Mouse (Mus musculus) brain, adult 2 months (tissue): ENCODE results near the gene Nomo1.

Experiments
- DNase-seq: peaks from one replicate; pipeline ENCODE4 v3.0.0; 2011; ENCODE audit warnings: low read depth, low spot score

Nomo1 gene

DNA sequence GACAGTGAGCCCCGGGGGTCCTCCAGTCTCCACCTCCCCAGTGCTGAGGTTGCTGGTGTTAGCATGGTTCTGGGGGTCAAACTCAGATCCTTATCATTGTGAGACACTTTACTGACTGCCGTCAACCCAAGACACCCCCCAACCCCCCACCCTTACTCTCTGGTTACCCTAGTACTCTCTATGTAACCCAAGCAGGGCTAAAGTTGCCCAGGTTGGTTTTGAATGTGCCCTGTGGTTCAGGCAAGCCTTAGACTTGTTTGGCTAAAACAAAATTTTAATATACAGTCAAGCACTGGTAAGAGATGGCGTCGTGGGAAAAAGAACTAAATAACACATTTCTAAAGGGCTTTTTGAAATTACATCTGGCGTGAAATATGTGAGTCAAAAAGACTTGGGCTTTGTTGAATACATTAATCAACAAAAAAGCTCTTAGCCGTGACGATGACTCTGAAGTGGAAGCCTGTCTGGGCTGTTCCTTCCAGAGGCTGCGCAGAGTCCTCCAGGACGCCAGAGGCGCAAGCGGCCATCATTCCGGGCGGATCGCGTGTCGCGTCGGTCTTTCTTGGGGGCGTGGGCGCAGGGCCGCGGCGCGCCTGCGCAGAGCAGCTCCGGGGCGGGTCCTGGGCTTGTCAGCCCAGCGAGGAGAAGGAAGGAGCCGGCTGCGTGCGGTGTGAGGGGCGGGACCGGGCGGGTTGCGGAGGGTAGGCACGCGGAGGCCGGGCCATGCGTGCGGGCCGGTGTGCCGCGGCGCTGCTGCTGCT, at the start of gene Nomo1:
TSS of gene Nomo1 (plus strand) at position 590 of the 761 bp plus-strand sequence.
- peak; percentile 98 for DNase-seq

DNA sequence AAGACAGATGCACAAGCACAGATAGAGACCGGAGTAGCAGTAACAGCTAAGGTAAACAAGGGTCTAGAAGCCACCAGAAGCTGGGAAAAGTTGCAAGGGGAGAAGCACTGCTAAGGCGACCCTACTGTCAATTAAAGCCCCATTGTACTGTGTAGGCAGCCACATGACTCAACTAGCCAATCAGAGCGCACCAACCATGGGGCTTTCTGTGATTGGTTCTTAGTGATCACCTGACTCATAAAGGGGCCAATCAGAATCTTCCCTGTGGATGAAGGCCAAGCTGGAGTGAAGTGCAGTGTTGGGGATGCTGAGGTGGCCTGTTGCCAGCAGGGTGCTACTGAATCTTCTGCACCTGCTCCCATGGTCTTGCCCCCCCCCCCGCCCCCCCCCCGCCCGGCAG, 46.6 kb upstream of the Nomo1 start:
- DNase-seq, result no peak

DNA sequence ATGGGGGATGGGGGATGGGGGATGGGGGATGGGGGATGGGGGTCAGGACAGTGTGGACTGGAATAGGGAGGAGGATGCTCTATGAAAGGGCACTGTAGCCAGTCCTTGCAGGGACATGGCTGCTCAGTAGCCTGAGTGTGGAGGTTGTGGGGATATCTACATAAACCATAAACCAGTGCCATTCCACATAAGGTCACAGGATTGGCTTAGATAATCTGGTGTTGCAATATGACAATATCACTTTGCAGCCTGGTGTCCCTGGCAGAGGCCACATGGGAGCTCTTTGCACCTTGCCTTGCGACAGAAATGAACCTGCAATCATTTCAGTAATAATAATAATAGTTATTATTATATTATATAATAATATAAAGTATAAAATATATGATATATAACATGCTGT, 45.2 kb upstream of the Nomo1 start:
- DNase-seq, result no peak

DNA sequence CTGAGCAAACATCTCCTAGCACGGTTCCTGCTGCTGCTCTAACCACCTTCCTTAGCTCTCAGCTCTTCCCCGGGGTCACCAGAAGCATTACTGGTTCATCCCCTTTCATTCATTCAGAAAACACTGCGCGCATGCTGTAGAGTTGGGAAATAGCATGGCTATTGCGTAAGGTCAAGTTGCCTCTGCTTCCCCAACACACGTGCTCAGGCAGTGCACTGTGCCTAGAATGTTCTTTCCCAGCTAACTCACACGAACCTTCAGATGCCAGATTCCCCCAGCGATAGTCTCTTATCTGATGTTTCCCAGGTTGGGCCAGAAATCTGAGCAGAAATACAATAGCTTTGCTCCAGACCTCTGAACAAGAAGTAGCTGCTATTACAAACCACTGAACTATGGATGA, 41.0 kb upstream of the Nomo1 start:
- DNase-seq, result no peak

DNA sequence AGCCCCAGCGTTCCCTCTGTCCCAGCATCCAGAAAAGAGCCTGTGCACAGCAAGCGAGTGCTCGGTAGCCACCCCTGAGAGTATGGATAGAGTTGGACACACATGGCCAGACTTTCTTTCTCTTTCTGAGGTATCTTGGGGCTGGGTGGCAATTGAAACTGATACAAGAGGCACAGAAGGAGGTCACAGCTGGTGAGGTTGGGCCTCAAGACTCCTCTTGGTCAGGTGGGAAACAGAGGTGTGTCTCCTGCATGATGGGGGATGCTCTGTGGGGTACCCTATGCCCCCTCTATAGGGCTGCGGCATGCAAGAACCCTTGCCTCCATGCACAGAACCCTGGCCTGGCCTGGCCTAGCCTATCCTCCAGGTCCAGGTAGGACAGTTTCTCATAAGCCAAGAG, 32.9 kb upstream of the Nomo1 start:
- no peak for DNase-seq

DNA sequence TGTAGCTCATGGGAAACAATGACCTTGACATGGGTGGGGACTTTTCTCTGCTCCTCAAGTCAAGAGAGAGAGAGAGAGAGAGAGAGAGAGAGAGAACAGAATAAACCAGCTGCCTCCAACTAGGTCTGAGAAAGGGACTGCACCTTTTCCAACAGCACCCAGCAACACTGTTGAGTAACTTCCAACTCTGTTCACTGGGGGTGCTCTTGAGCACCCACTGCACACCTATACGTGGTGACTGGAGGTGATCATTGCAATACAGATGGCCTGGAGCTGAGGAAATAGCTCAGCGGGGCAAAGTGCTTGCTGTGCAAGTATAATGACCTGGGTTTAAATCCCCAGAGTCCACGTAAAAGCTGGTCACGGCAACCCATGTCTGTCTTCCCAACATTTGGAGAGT, 30.8 kb upstream of the Nomo1 start:
- no peak for DNase-seq

DNA sequence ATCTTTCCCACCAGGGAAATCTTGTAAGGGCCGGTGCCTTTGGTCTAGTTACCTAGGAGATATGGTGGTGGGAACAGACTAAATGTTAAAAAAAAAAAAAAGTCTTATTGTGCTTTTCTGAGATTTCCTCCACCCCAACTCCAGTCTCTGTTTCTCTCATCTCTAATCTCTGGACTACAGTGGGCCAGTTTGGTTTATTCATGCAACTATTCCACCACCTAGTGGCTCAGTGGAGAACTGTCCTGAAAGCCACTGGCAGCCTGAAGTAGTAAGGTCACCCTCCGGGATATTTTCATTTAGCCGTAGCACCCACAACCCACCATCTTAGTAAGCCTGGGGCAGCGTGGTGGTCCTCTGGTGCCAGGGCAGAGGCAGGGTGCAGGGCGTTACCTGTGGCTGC, 23.9 kb upstream of the Nomo1 start:
- DNase-seq, result peak; percentile 88

DNA sequence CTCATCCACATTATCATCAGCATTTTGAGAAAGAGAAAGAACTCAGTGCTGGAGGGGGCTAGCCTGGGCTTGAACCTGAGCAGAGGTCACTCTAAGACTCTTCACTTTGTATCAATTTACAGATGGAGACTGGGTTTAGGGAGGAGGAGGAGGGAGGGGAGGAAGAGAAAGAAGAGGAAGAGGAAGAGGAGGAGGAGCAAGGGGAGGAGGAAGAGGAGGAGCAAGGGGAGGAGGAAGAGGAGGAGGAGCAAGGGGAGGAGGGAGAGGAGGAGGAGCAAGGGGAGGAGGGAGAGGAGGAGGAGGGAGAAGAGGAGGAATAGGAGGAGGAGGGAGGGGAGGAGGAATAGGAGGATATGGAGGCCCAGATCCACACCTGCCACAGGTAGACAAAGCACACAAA, 21.4 kb upstream of the Nomo1 start:
- DNase-seq, result no peak

DNA sequence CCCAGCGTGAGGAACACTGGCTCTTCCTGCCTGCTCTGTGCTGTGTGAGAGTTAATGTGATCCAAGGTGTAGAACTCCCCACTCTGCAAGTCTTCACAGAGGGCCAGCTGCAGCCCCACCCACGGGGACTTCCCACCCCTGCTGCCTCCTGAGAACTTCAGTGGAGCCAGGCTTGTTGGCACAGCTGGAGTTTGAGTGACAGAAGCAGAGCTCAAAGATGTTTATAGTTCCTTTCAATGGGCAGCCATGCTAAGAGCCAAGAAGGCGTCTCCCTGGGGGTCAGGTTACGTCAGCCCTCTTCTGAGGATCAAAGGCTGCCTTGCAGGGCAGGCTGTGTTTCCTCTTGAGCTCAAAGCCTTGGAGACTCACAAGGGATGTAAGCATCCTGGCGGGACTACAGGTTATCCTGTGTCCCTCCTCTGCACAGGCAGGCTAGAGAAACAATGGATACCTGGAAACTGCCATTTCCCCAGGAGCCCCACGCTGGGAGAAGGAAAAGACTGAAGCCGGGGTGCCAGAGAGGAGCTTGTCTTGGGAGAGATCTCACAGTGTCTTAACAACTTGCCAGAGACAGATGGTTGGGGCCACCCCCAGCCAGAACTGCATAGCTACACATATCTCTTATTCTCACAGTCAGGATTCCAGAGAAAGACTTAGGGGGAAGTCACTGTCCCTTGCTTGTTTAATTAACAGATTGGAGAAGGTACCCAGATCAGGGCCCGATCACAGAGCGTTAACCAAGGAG, 20.1 kb upstream of the Nomo1 start:
- peak; percentile 61 for DNase-seq

DNA sequence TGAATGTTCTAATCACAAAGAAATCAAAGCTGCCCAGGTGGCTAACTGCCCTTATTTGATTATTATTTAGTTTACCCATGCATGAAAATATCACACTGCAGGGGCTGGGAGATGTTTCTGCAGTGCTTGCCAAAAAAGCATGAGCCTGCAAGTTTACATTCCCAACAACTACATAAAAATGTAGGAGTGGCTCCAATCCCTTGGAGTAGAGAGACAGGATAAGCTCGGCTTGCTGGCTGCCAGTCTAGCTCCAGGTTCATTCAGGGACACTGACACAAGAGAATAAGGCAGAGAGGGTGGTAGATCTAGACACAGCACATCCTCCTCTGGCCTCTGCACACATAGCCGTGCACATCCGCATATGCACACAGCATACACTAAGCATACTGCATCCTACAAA, 13.9 kb upstream of the Nomo1 start:
- DNase-seq, result peak; percentile 51

DNA sequence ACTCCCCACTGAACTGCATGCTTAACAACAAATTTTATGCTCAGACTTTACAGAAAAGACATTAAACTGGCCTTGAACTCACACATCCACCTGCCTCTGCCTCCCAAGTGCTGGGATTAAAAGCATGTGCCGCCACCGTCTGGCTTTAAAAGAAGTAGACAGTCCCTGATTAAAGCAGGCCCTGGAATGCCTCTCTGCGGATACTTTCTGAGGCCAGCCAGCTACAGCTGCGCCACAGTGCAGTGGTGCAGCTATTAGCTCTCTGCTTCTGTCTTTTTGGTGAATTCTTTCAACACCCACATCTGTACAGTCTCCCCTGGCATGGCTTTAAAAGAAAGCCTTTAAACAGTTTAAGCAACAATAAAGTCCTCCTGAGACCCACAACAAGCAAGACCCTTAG, 11.5 kb upstream of the Nomo1 start:
- DNase-seq, result no peak

DNA sequence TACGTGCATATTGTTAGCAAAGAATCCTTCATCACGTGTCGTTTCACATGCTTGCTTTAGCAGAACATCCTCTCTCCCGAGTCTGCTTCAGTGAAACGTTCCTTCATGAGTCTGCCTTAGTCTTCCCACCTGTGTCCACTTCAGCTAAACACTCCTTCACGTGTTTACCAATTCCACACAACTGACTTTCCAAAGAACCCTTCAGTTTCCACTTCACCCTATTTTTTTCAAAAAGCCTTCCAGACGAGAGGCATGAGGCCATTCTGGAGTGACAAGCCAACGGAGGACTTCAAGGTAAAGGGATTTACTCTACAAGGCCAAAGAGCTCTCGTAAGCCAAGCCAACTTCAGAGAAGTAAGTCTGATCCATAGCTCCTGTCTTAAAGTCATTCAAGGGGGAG, 8.1 kb upstream of the Nomo1 start:
- DNase-seq, result no peak

DNA sequence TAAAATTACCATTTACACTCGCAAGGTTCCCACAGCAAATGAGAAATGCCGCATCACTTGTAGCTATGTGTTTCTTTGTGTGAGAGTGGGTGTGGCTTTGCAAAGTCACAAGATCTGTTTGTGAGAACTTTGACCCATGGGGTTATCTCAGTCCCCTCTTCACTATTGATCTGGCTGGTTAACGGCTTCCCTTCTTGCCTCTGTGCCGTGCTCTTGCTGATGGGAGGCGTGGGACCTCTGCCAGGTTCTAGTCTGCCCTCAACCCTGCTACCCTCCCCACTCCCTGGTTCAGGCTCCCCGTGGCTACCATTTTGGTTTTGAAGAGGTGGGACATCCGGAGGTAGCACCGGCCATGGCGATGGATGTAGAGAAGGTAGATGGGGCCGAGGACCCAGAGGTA, 4.8 kb upstream of the Nomo1 start:
- no peak for DNase-seq

DNA sequence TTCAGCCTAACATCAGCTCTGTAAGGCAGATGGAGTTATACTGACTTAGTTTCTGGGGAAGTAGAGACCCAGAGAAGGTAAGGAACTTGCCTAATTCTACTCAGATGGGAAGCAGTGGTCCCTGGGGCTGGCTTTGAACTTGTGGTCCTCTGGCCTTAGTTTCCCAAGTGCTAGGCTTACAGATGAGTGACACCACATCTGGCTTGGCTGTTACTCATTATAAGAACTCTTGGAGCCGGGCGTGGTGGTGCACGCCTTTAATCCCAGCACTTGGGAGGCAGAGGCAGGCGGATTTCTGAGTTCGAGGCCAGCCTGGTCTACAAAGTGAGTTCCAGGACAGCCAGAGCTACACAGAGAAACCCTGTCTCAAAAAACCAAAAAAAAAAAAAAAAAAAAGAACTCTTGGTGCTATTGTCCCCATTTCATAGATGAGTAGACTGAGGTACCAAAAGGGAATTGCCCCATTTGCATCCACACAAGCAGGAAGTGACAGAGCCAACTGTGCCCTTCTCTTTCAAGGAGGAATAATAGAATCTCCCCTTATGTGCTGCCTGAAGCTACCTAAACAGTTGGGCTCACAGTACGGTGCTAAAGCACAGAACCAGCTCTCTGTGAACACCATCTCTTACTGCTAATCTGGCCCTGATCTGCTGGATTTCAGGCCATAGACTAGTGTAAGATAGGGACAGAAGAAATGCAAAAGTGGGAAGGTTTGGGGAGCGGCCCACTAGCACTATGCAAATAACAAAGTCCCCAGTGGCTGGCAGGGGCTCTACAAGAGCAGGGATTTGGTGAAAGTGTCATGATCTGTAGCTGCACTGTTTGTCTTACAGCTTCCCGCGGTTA, 4.0 kb upstream of the Nomo1 start:
- no peak for DNase-seq

DNA sequence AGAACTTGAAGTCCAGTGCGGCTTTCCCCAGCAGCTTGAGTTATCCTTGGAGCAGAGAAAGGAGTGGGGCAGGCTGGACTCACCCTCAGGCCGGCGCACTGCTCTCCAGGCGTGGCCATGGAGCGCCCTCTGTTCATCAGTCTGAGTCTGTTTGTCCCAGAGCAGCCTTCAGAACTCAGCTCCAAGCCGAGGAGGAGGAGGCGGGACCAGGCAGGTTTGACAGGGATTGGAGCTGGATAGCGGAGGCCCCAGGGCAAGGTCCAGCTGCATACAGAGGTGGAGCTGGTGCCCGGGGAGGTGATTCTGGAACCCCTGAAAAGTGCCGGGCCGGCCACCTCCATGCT, 3.4 kb upstream of the Nomo1 start, which contains the start of gene Abcc6:
TSS of gene Abcc6 (minus strand) at position 158 of the 344 bp plus-strand sequence.
- DNase-seq, result no peak

DNA sequence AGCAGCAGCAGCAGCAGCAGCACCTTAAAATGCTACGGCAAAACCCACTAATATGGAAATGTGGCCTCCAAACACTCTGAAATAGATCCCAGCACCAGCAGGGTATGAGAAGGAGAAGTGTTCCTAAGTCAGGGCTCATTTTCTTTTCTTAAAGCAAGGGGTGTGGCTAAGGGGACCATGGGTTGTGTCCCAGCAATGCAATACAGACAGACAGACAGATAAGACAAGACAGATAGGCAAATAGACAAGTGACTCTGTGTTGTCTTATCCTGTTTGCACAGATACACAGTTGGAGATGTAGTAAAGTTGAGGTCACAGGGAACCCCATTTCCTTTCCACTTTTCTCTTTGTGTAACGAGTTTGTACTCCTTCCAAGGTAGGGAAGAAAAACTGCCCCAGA, 2.4 kb upstream of the Nomo1 start:
- no peak for DNase-seq

DNA sequence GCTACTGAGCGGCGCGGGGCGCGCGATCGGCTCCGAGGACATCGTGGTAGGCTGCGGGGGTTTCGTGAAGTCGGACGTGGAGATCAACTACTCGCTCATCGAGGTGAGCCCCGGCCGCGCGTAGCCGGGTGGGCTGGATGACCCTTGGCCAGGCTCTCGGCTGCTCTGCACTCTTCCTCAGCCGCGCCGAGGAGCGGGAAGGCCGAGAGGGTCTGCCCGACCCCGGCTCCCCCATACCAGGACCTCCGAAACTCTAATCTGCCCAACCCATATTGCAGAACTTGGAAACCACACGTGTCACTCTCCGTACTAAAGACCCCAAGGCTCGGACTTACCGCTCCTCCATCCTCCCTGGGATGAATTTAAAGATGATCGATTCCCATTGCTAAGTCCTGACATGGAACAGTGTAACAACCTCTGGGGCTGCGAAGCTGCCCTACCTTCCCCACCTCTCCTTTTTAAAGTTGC, 406 bp downstream of the Nomo1 start:
- DNase-seq, result no peak

DNA sequence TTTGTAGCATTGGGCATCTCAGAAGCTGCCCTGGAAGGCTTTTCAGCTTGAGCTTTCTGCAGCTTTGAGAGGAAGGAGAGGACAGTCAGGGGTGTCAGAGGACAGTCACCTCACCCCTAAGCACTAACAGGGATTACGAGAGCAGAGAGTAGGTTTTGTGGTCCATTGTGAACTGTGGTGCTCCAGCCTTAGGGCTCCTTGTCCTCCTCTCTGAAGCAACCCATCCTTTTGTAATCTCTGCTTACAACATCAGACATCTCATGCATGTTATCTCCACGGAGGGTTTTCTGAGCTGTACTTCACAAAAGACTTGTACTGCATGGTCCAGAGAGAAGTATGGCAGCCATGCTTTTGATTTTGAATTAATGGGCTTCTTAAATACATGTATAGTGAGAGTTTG, 1.5 kb downstream of the Nomo1 start:
- DNase-seq, result no peak

DNA sequence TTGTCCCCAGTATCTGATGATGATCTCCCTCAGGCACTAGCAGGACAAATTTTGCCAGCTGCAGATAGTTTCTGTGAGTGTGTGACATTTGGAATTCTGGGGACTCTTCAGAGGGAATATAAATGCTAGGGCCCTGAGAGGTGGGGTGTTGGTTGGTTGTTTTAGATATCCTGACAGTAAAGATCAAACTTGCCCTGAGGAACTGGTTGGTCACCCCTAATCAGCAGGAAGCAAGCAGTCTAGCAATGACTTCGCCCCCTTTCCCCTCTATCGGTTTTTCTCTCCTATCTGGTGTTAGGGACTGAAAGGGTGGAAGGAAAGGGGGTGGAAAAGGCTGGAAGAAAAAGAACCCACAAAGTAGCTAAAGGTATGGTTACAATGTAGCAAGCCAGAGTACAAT, 2.0 kb downstream of the Nomo1 start:
- DNase-seq, result no peak

DNA sequence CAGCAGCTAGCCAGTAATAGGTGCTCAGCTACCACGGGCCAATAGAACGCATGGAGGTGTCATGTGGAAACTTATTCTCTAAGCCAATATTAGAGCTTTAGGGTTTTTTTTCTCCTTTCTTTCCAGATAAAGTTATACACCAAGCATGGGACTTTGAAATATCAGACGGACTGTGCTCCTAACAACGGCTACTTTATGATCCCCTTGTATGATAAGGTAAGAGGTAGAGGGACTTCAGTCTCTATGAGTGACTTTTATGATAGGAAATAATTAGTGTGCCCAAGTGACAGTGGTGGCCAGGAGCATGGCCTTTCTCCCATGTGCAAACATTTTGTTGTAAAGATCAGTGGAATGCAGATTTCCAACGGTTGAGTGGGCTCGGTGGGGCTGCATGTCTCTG, 3.9 kb downstream of the Nomo1 start:
- no peak for DNase-seq

DNA sequence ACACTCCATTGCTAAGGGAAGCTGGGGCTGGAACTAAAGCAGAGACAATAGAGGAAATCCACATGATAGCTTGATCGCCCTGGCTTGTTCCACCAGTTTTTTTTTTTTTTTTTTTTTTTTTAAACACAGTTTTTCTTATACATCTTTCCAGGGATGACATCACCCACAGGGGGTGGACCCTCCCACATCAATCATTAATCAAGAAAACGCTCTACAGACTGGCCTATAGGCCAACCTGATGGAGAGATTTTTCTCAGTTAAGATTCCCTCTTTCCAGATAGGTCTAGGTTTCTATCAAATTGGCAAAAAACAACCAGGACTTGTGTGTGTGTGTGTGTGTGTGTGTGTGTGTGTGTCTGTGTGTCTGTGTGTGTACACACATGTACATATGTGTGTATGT, 6.4 kb downstream of the Nomo1 start:
- no peak for DNase-seq

DNA sequence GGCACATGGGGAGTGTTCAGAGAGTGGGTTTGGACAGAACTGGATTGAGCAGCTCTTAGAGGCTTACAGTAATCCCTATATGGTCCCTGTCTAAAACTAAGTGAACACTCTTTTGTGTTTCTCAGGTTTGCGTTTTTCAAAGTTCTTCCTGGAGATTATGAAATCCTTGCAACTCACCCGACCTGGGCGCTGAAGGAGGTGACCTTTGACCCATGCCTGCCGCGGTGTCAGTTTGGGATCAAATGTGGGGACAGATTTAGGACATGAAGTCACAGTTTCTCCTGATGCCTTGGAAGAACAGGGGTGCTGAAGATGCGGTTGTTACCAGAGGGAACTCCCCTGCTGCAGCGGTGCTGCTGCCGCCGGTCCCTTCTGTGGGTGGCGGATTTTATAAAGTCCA, 10.6 kb downstream of the Nomo1 start:
- DNase-seq, result no peak
